Mouse (Mus musculus): Measurements from ENCODE around the gene Tjp1.
A peak's percentile ranks its signal among the peaks of the same experiment; 100 is the strongest.

The Tjp1 gene

GRCm38 (mm10) chr7:65431018-65431695, 96.4 kb downstream of the Tjp1 start:
- DNase-seq (ENCODE audit: low spot score in 2 of 2) = no peak

GRCm38 (mm10) chr7:65430401-65430800, 97.2 kb downstream of the Tjp1 start:
- DNase-seq (ENCODE audit: low spot score in 2 of 2) = no peak

GRCm38 (mm10) chr7:65424519-65424918, 103.1 kb downstream of the Tjp1 start:
- DNase-seq (ENCODE audit: low spot score in 2 of 2) = no peak

GRCm38 (mm10) chr7:65422456-65422855, 105.1 kb downstream of the Tjp1 start:
- no peak for DNase-seq (ENCODE audit: low spot score in 2 of 2)

GRCm38 (mm10) chr7:65421451-65421850, 106.1 kb downstream of the Tjp1 start:
- DNase-seq (ENCODE audit: low spot score in 2 of 2) = peak in 1 of 2 experiments; percentile 42

- no peak for DNase-seq (ENCODE audit: low spot score in 2 of 2)
Observed at GRCm38 (mm10) chr7:65419926-65420325, 107.7 kb downstream of the Tjp1 start.

GRCm38 (mm10) chr7:65419012-65419411, 108.6 kb downstream of the Tjp1 start:
- no peak for DNase-seq (ENCODE audit: low spot score in 2 of 2)

GRCm38 (mm10) chr7:65418366-65418911, 109.1 kb downstream of the Tjp1 start:
- DNase-seq (ENCODE audit: low spot score in 2 of 2) = no peak

- no peak for DNase-seq (ENCODE audit: low spot score in 2 of 2)
Observed at GRCm38 (mm10) chr7:65417231-65418100, 110.1 kb downstream of the Tjp1 start.

GRCm38 (mm10) chr7:65416506-65416905, 111.1 kb downstream of the Tjp1 start:
- no peak for DNase-seq (ENCODE audit: low spot score in 2 of 2)

GRCm38 (mm10) chr7:65413946-65414945, 113.3 kb downstream of the Tjp1 start:
- no peak for DNase-seq (ENCODE audit: low spot score in 2 of 2)

GRCm38 (mm10) chr7:65410668-65411067, 116.9 kb downstream of the Tjp1 start:
- DNase-seq (ENCODE audit: low spot score in 2 of 2) = no peak

- no peak for DNase-seq (ENCODE audit: low spot score in 2 of 2)
Observed at GRCm38 (mm10) chr7:65406427-65406826, 121.2 kb downstream of the Tjp1 start.

GRCm38 (mm10) chr7:65402516-65402915, 125.1 kb downstream of the Tjp1 start:
- DNase-seq (ENCODE audit: low spot score in 2 of 2) = no peak

GRCm38 (mm10) chr7:65401622-65402021, 126.0 kb downstream of the Tjp1 start:
- no peak for DNase-seq (ENCODE audit: low spot score in 2 of 2)

- no peak for DNase-seq (ENCODE audit: low spot score in 2 of 2)
Observed at GRCm38 (mm10) chr7:65395891-65396290, 131.7 kb downstream of the Tjp1 start.

- DNase-seq (ENCODE audit: low spot score in 2 of 2) = no peak
Observed at GRCm38 (mm10) chr7:65395166-65395565, 132.4 kb downstream of the Tjp1 start.

- no peak for DNase-seq (ENCODE audit: low spot score in 2 of 2)
Observed at GRCm38 (mm10) chr7:65394672-65395071, 132.9 kb downstream of the Tjp1 start.

- DNase-seq (ENCODE audit: low spot score in 2 of 2) = no peak
Observed at GRCm38 (mm10) chr7:65393704-65394452, 133.7 kb downstream of the Tjp1 start.

GRCm38 (mm10) chr7:65392986-65393385, 134.6 kb downstream of the Tjp1 start:
- DNase-seq (ENCODE audit: low spot score in 2 of 2) = no peak

- DNase-seq (ENCODE audit: low spot score in 2 of 2) = no peak
Observed at GRCm38 (mm10) chr7:65389539-65389938, 138.0 kb downstream of the Tjp1 start.
